ENCODE assay signal across 7 mouse cellular contexts in the genomic region with DNA sequence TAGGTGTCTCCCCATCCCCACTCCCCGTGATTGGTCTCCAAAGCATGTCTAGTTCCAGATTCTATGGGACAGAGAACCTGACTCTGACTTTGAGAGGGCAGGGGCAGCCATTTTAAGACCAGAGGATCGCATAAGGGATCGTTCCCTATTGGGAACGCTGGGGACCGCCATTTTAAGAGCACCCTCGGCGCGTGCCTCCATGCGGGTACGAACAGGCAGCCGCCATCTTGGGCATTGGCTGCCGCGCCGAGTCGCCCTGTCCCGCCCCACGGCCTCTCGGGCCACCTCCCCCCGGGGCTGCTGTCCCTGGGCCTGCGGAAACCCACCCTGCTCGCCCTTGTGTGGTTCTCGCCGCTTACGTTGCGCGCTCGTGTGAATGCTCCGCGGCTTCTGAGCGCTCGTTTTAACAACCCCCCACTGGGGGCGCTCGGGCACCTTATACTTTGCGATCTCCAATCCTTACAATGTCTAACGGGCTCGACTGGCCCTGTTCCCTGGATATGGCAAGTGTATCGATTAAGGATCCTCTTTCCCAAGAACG. TPM values are rescaled to one million over a fixed set of nuclear protein-coding genes. Genes with fewer than 3 reads are reported as not detected.
DNase-seq lines count a peak whose midpoint lies in the region; ATAC-seq lines count a peak whose summit lies in the region.

A gene (plus strand): TSS at position 217 of the 541 bp plus-strand sequence.

- no peaks in the 10 kb centered on the region for H3K27me3 ChIP-seq in embryonic facial prominence, embryonic 12.5 days
- H3K27me3 ChIP-seq in limb, embryonic 10.5 days (ENCODE audit: low read depth, poor library complexity, severe bottlenecking), result no peaks in the 10 kb centered on the region
- H3K27me3 ChIP-seq in midbrain, embryonic 12.5 days, result no peaks in the 10 kb centered on the region

- H3K4me3 ChIP-seq in embryonic facial prominence, embryonic 12.5 days, result peak within 1 kb of the TSS; percentile 49
- H3K4me3 ChIP-seq in limb, embryonic 10.5 days, result peak within 1 kb of the TSS; percentile 57
- peak within 1 kb of the TSS; percentile 59 for H3K4me3 ChIP-seq in midbrain, embryonic 12.5 days

- under 1% methylated on average over 38 of the region's 38 CpGs for whole genome bisulfite sequencing in embryonic facial prominence, embryonic 12.5 days
- WGBS in limb, embryonic 10.5 days, result 1% methylated on average over 38 of the region's 38 CpGs
- WGBS in midbrain, embryonic 12.5 days, result 2% methylated on average over 38 of the region's 38 CpGs

- peak; percentile 81 to 86 for DNase-seq in adrenal gland, postnatal 36 days
- peak; percentile 99 for DNase-seq in heart, adult 11 months
- peak; percentile 91 for DNase-seq in kidney, adult 18-20 months
- peak; percentile 88 for DNase-seq in limb, embryonic 10.5 days (ENCODE audit: low spot score)
- DNase-seq in skeletal muscle tissue, adult 2 months (ENCODE audit: low read depth, low spot score), result peak; percentile 70

- H3K4me1 ChIP-seq in embryonic facial prominence, embryonic 12.5 days, result peaks cover 31% of the 10 kb centered on the region
- peaks cover 41% of the 10 kb centered on the region for H3K4me1 ChIP-seq in limb, embryonic 10.5 days
- H3K4me1 ChIP-seq in midbrain, embryonic 12.5 days, result peaks cover 28% of the 10 kb centered on the region

- H3K4me2 ChIP-seq in embryonic facial prominence, embryonic 12.5 days (replicated peaks), result peak within 1 kb of the TSS; percentile 79
- peak within 1 kb of the TSS; percentile 73 for H3K4me2 ChIP-seq in midbrain, embryonic 12.5 days (replicated peaks)

- peak within 1 kb of the TSS; percentile 97 for H3K27ac ChIP-seq in embryonic facial prominence, embryonic 12.5 days
- peak within 1 kb of the TSS; percentile 94 for H3K27ac ChIP-seq in limb, embryonic 10.5 days
- H3K27ac ChIP-seq in midbrain, embryonic 12.5 days (replicated peaks), result peak within 1 kb of the TSS; percentile 97

- peaks cover 37% of the 10 kb centered on the region for H3K36me3 ChIP-seq in embryonic facial prominence, embryonic 12.5 days
- H3K36me3 ChIP-seq in limb, embryonic 10.5 days, result peaks cover 54% of the 10 kb centered on the region
- H3K36me3 ChIP-seq in midbrain, embryonic 12.5 days, result peaks cover 47% of the 10 kb centered on the region

- peak; percentile 49; the same call in 1 of the 2 replicates for ATAC-seq in embryonic facial prominence, embryonic 12.5 days (ENCODE audit: insufficient number of reproducible peaks, insufficient read depth, low FRiP score, low TSS enrichment)
- peak; percentile 77 for ATAC-seq in midbrain, embryonic 12.5 days (ENCODE audit: low FRiP score, low read depth)

- peak within 1 kb of the TSS; percentile 67 for H3K9ac ChIP-seq in embryonic facial prominence, embryonic 12.5 days
- peak within 1 kb of the TSS; percentile 82 for H3K9ac ChIP-seq in midbrain, embryonic 12.5 days (replicated peaks)

- no peaks in the 10 kb centered on the region for H3K9me3 ChIP-seq in embryonic facial prominence, embryonic 12.5 days
- H3K9me3 ChIP-seq in limb, embryonic 10.5 days (replicated peaks), result no peaks in the 10 kb centered on the region
- no peaks in the 10 kb centered on the region for H3K9me3 ChIP-seq in midbrain, embryonic 12.5 days

RNA-seq across cellular contexts. Expression of the gene that starts here (rescaled TPM):
- 100 to 1,000 TPM; 132 to 176 TPM for total RNA-seq in adrenal gland, postnatal 36 days (2021)
- 43.0 and 47.5 TPM in 2 replicates for polyA plus RNA-seq in embryonic facial prominence, embryonic 12.5 days (2016; fragmentation: Nextera tagmentation; extraction: Ambion mirVana)
- 37.2 and 42.5 TPM in 2 replicates for polyA plus RNA-seq in limb, embryonic 10.5 days (2016; fragmentation: Nextera tagmentation; extraction: Ambion mirVana)
- 68.0 and 68.7 TPM in 2 replicates for polyA plus RNA-seq in midbrain, embryonic 12.5 days (2016; fragmentation: Nextera tagmentation; extraction: Ambion mirVana)

Comparison
In these comparisons a context has a peak if more than half of its experiments do, and no peak if none do; other contexts are left out.
1. Peak in every context shown above with its lines: DNase-seq, ATAC-seq, H3K4me3 ChIP-seq and H3K27ac ChIP-seq.